Mouse (Mus musculus): ENCODE measurements around the gene Rac3. TPM values are rescaled to one million over a fixed set of nuclear protein-coding genes. Genes with fewer than 3 reads are reported as not detected.
"Not testable (repeated sequence)": the region's sequence is repeated elsewhere in the genome, so short reads cannot be mapped to it uniquely, and the experiment has no call there.

The Rac3 gene
- total RNA-seq, 1 experiment = 20.1 TPM

DNA sequence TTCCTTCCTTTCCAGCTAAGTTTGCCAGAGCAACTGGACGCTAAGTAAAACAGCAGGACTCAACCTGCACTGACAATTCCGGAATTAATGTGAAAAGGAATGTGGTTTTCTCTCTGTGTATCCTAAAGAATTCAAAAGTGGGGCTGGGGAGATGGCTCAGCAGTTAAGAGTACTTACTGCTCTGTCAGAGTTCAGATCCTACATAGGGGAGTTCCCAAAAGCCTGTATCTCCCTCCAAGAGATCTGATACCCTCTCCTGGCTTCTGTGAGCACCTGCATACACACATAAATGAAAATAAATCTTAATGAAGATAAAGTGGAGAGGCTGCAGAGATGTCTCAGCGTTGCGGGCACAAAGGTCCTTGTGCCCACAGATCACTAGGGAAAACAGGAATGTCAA lies 30.3 kb downstream of the Rac3 start:
- DNase-seq (ENCODE audit: low read depth, low spot score) = no peak
- H3K27ac ChIP-seq (ENCODE audit: insufficient read depth, low read depth, low read length, poor library complexity, severe bottlenecking) = no peak overlapping the region
- in situ Hi-C loops (cut with MboI; ENCODE audit: low sequenced_read_pairs in 2 of 2, unreplicated experiment in 2 of 2) = no loop called here
- no peak overlapping the region for H3K9ac ChIP-seq (ENCODE audit: insufficient read depth, low read depth, low read length, poor library complexity, severe bottlenecking)
- H3K9me3 ChIP-seq (ENCODE audit: control insufficient read depth, insufficient read depth, low read depth, low read length) = no peaks in the 10 kb centered on the region
- H3K36me3 ChIP-seq (ENCODE audit: control insufficient read depth, insufficient read depth, low read length, poor library complexity, severe bottlenecking) = no peaks in the 10 kb centered on the region
- no peaks in the 10 kb centered on the region for H3K4me1 ChIP-seq (ENCODE audit: control insufficient read depth in 2 of 2, insufficient read depth in 2 of 2, low read length in 2 of 2, poor library complexity in 1 of 2)
- TF ChIP-seq MAFK (IDR thresholded peaks at IDR 0.05; ENCODE audit: insufficient read depth, low read depth, low read length) (no peak), HCFC1 (IDR thresholded peaks at IDR 0.05; ENCODE audit: borderline replicate concordance, insufficient read depth, low read length) (no peak), CHD2 (IDR thresholded peaks at IDR 0.05; ENCODE audit: low read depth, low read length) (no peak), ZC3H11A (IDR thresholded peaks at IDR 0.05; ENCODE audit: borderline replicate concordance, low read depth, low read length) (no peak), ZNF384 (IDR thresholded peaks at IDR 0.05; ENCODE audit: low read depth, low read length) (no peak)
- no peak overlapping the region for H3K4me3 ChIP-seq (ENCODE audit: insufficient read depth in 1 of 2, low read depth in 1 of 2, low read length in 2 of 2, poor library complexity in 1 of 2, severe bottlenecking in 1 of 2)

DNA sequence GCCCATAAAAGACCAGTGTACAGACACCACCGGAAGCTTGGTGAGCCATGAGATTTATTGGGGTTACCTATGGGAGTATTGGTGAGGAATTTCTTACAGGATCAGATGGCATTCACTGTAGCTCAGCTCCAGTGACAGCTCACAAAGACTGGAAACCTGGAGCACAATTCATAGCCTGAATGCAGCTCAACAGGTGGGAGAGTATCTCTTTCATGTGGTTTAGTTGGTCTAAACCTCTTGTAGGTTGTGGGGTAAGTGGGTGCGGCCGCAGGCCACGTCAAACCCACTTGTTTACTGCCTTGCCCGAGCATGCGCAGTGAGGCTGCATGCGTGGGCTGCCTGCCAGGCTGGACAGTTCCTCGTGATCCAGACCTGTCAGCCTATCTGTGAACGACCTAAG lies 39.0 kb downstream of the Rac3 start:
- H3K9ac ChIP-seq (ENCODE audit: insufficient read depth, low read depth, low read length, poor library complexity, severe bottlenecking) = no peak overlapping the region
- no peaks in the 10 kb centered on the region for H3K36me3 ChIP-seq (ENCODE audit: control insufficient read depth, insufficient read depth, low read length, poor library complexity, severe bottlenecking)
- no peak overlapping the region for H3K27ac ChIP-seq (ENCODE audit: insufficient read depth, low read depth, low read length, poor library complexity, severe bottlenecking)
- H3K9me3 ChIP-seq (ENCODE audit: control insufficient read depth, insufficient read depth, low read depth, low read length) = peaks cover 2% of the 10 kb centered on the region
- in situ Hi-C loops (cut with MboI; ENCODE audit: low sequenced_read_pairs in 2 of 2, unreplicated experiment in 2 of 2) = no loop called here
- H3K4me3 ChIP-seq (ENCODE audit: insufficient read depth in 1 of 2, low read depth in 1 of 2, low read length in 2 of 2, poor library complexity in 1 of 2, severe bottlenecking in 1 of 2) = no peak overlapping the region
- TF ChIP-seq CHD2 (IDR thresholded peaks at IDR 0.05; ENCODE audit: low read depth, low read length) = no peak
- no peak for TF ChIP-seq ZC3H11A (IDR thresholded peaks at IDR 0.05; ENCODE audit: borderline replicate concordance, low read depth, low read length)
- TF ChIP-seq ZNF384 (IDR thresholded peaks at IDR 0.05; ENCODE audit: low read depth, low read length) = no peak
- TF ChIP-seq MAFK (IDR thresholded peaks at IDR 0.05; ENCODE audit: insufficient read depth, low read depth, low read length) = no peak
- TF ChIP-seq HCFC1 (IDR thresholded peaks at IDR 0.05; ENCODE audit: borderline replicate concordance, insufficient read depth, low read length) = no peak
- DNase-seq (ENCODE audit: low read depth, low spot score) = no peak
- peaks cover 0 to 4% of the 10 kb centered on the region in 2 experiments; a peak in 1 of 4 replicates for H3K4me1 ChIP-seq (ENCODE audit: control insufficient read depth in 2 of 2, insufficient read depth in 2 of 2, low read length in 2 of 2, poor library complexity in 1 of 2)

DNA sequence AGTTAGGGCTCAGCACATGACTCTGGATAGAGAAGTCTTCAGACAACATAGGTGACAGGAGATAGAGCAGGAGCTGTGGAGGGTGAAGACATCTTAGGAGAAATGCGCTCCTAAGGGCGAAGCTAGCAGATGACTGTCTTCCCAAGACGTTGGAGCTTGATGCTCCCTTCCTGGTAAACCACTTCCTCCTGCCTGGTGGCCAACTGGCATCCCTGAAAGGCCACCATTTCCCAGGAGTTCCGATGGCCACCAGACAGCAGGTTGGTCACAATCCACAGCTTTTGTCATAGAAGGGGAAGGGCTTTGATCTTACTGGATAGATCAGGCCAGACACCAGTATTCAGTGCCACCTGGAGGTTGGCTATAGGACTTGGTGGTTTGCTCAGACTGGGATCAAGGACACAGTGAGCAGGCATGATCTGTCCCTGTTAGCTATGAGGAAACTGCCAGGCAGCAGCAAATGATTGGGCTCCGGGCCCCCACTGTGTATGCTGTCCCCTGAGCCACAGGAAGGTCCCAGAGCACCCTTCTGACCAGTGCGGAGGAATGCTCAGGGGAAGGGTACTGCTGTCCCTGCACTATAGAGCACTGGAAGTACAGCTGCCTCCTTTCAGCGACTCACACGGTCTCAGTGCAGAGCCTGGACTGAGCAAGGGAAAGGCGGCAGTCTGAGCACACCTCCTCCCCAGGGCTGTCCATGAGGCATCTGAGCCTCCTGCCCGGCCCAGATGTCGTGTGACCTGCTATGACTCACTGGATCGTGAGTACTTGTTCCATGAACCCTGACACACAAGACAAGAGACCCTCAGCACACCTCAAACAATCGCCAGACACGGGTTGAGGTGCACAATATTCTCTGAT lies 40.8 kb downstream of the Rac3 start:
- Histone ChIP-seq H3K27ac (ENCODE audit: insufficient read depth, low read depth, low read length, poor library complexity, severe bottlenecking) (no peak overlapping the region; the same call in 1 of the 2 replicates), H3K9ac (ENCODE audit: insufficient read depth, low read depth, low read length, poor library complexity, severe bottlenecking) (no peak overlapping the region), H3K36me3 (ENCODE audit: control insufficient read depth, insufficient read depth, low read length, poor library complexity, severe bottlenecking) (no peaks in the 10 kb centered on the region), H3K9me3 (ENCODE audit: control insufficient read depth, insufficient read depth, low read depth, low read length) (peaks cover 2% of the 10 kb centered on the region), H3K4me3 (ENCODE audit: insufficient read depth in 1 of 2, low read depth in 1 of 2, low read length in 2 of 2, poor library complexity in 1 of 2, severe bottlenecking in 1 of 2) (no peak overlapping the region), H3K4me1 (ENCODE audit: control insufficient read depth in 2 of 2, insufficient read depth in 2 of 2, low read length in 2 of 2, poor library complexity in 1 of 2) (peaks cover 0 to 13% of the 10 kb centered on the region in 2 experiments; a peak in 1 of 4 replicates)
- TF ChIP-seq MAFK (IDR thresholded peaks at IDR 0.05; ENCODE audit: insufficient read depth, low read depth, low read length) (no peak), ZNF384 (IDR thresholded peaks at IDR 0.05; ENCODE audit: low read depth, low read length) (no peak), ZC3H11A (IDR thresholded peaks at IDR 0.05; ENCODE audit: borderline replicate concordance, low read depth, low read length) (no peak), HCFC1 (IDR thresholded peaks at IDR 0.05; ENCODE audit: borderline replicate concordance, insufficient read depth, low read length) (no peak), CHD2 (IDR thresholded peaks at IDR 0.05; ENCODE audit: low read depth, low read length) (no peak)
- DNase-seq (ENCODE audit: low read depth, low spot score) = no peak
- in situ Hi-C loops (cut with MboI; ENCODE audit: low sequenced_read_pairs in 2 of 2, unreplicated experiment in 2 of 2) = no loop called here

- in situ Hi-C loops (cut with MboI; ENCODE audit: low sequenced_read_pairs in 2 of 2, unreplicated experiment in 2 of 2); DNase-seq (ENCODE audit: low read depth, low spot score); H3K9ac ChIP-seq (ENCODE audit: insufficient read depth, low read depth, low read length, poor library complexity, severe bottlenecking); H3K9me3 ChIP-seq (ENCODE audit: control insufficient read depth, insufficient read depth, low read depth, low read length); H3K36me3 ChIP-seq (ENCODE audit: control insufficient read depth, insufficient read depth, low read length, poor library complexity, severe bottlenecking); H3K27ac ChIP-seq (ENCODE audit: insufficient read depth, low read depth, low read length, poor library complexity, severe bottlenecking): not testable (repeated sequence)
- Histone ChIP-seq H3K4me1 (ENCODE audit: control insufficient read depth in 2 of 2, insufficient read depth in 2 of 2, low read length in 2 of 2, poor library complexity in 1 of 2) (peaks cover 0 to 13% of the 10 kb centered on the region in 2 experiments; a peak in 1 of 4 replicates), H3K4me3 (ENCODE audit: insufficient read depth in 1 of 2, low read depth in 1 of 2, low read length in 2 of 2, poor library complexity in 1 of 2, severe bottlenecking in 1 of 2) (peak within 1 kb of the TSS in 1 of 2 experiments; percentile 45; a peak in 2 of 4 replicates)
These were observed 41.4 kb downstream of the Rac3 start, which contains the start of gene Hmga1b for GRCm38 (mm10) chr11:120762672-120763041. TSS of gene Hmga1b (plus strand) at chr11:120762794.

GRCm38 (mm10) chr11:120763121-120763999 lies 42.1 kb downstream of the Rac3 start:
- Histone ChIP-seq H3K4me3 (ENCODE audit: insufficient read depth in 1 of 2, low read depth in 1 of 2, low read length in 2 of 2, poor library complexity in 1 of 2, severe bottlenecking in 1 of 2) (peak overlapping the region in 1 of 2 experiments; percentile 45; a peak in 2 of 4 replicates), H3K4me1 (ENCODE audit: control insufficient read depth in 2 of 2, insufficient read depth in 2 of 2, low read length in 2 of 2, poor library complexity in 1 of 2) (peaks cover 0 to 13% of the 10 kb centered on the region in 2 experiments; a peak in 2 of 4 replicates)
- in situ Hi-C loops (cut with MboI; ENCODE audit: low sequenced_read_pairs in 2 of 2, unreplicated experiment in 2 of 2); H3K9ac ChIP-seq (ENCODE audit: insufficient read depth, low read depth, low read length, poor library complexity, severe bottlenecking); H3K27ac ChIP-seq (ENCODE audit: insufficient read depth, low read depth, low read length, poor library complexity, severe bottlenecking); H3K36me3 ChIP-seq (ENCODE audit: control insufficient read depth, insufficient read depth, low read length, poor library complexity, severe bottlenecking); DNase-seq (ENCODE audit: low read depth, low spot score); H3K9me3 ChIP-seq (ENCODE audit: control insufficient read depth, insufficient read depth, low read depth, low read length): not testable (repeated sequence)

DNA sequence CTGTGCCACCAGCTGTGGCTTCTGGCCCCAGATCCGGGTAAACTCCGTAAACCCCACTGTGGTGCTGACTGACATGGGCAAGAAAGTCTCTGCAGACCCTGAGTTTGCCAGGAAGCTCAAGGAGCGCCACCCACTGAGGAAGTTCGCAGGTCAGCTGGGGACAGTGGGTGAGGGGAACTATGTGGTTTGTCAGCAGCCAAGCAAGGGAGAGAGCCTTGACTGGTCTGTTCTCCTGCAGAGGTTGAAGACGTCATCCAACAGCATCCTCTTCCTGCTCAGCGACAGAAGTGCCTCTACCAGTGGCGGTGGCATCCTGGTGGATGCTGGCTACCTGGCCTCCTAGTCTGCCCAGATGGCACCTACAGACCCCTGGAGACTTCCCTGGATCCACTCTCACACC lies 45.8 kb downstream of the Rac3 start:
- H3K9me3 ChIP-seq (ENCODE audit: control insufficient read depth, insufficient read depth, low read depth, low read length); DNase-seq (ENCODE audit: low read depth, low spot score); in situ Hi-C loops (cut with MboI; ENCODE audit: low sequenced_read_pairs in 2 of 2, unreplicated experiment in 2 of 2); H3K9ac ChIP-seq (ENCODE audit: insufficient read depth, low read depth, low read length, poor library complexity, severe bottlenecking); H3K27ac ChIP-seq (ENCODE audit: insufficient read depth, low read depth, low read length, poor library complexity, severe bottlenecking); H3K36me3 ChIP-seq (ENCODE audit: control insufficient read depth, insufficient read depth, low read length, poor library complexity, severe bottlenecking); H3K4me3 ChIP-seq (ENCODE audit: insufficient read depth in 1 of 2, low read depth in 1 of 2, low read length in 2 of 2, poor library complexity in 1 of 2, severe bottlenecking in 1 of 2): not testable (repeated sequence)
- H3K4me1 ChIP-seq (ENCODE audit: control insufficient read depth in 2 of 2, insufficient read depth in 2 of 2, low read length in 2 of 2, poor library complexity in 1 of 2) = peaks cover 0 to 15% of the 10 kb centered on the region in 2 experiments; a peak in 2 of 4 replicates

Measured in ES-E14 (cell line).